Mouse (Mus musculus): ENCODE data around the gene Gm20388. TPM values are rescaled to one million over a fixed set of nuclear protein-coding genes. Genes with fewer than 3 reads are reported as not detected.

Gene Gm20388
- polyA plus RNA-seq, 1 experiment, result 0.36 TPM

DNA sequence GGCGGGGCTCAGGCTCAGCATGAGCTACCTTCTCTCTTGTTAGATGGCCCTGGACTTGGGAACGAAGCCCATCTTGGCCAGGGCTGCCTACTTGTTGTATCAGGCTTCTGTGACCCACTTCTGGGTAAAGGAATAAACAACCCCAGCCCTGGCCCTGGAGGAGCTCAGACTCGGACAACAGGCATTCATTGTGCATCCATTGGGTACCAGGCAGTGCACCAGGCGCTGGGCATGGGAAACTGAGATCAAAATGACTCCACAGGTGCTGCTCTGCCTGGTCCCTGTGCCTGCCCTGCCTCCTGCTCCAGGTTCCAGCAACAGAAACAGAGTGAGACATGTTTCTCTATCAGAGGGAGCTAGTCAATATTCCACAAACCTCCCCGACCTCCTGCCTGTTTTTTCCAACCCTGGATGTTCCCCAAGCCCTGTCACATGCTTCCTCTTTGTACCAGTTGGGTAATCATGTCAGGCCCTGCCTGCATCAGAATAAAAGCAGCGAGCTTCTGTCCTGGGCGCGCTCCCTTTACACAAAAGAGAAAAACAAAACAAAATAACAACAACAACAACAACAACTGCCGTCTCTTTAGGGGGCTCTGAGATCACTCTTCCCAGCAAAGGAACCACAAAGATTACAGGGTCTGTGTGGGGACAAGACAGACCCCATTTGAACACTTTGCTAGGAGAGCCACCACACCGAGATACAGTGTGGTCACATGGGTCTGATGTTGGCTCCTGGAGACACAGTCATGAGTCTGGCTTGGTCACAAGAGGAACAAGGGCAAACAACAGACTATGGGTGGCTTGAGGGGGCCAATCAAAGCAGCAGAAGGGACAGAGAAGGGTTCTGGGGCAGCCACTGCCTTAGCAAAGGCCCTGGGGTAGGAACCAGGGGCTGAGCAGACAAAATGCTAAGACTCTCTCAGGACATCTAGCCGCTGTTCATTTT lies 708.9 kb downstream of the Gm20388 start:
- H3K27me3 ChIP-seq (ENCODE audit: control insufficient read depth), result peaks cover 3% of the 10 kb centered on the region; the same call in 1 of the 2 replicates
- TF ChIP-seq TAL1 (IDR thresholded peaks at IDR 0.05; ENCODE audit: low read length) (no peak), GATA1 (IDR thresholded peaks at IDR 0.05; ENCODE audit: low read length) (no peak)
- H3K4me3 ChIP-seq (replicated peaks), result no peak overlapping the region
- H3K36me3 ChIP-seq (ENCODE audit: control insufficient read depth), result no peaks in the 10 kb centered on the region
- H3K9me3 ChIP-seq (ENCODE audit: control insufficient read depth, low read length), result no peaks in the 10 kb centered on the region
- peaks cover 4% of the 10 kb centered on the region for H3K4me1 ChIP-seq (ENCODE audit: control insufficient read depth)

DNA sequence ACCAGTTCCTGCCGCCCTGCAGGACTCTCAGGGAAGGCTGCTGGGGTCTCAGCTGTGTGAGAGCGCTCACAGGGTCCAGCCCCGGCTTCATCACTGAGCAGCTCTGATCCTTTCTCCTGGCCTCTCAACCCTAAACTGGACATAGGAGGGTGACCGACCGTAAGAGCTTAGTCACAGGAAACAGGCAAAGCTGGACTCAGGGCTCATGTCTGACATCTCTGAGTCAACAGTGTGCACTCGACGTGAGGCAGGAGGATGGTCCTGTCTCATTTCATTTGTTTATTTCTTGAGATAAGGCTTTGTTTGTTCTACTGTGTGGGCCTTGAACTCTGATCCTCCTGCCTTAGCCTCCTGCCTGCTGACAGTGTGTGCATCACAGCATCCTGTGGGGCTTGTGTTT lies 709.8 kb downstream of the Gm20388 start:
- peaks cover 4% of the 10 kb centered on the region for H3K4me1 ChIP-seq (ENCODE audit: control insufficient read depth)
- no peaks in the 10 kb centered on the region for H3K36me3 ChIP-seq (ENCODE audit: control insufficient read depth)
- TF ChIP-seq GATA1 (IDR thresholded peaks at IDR 0.05; ENCODE audit: low read length) (no peak), TAL1 (IDR thresholded peaks at IDR 0.05; ENCODE audit: low read length) (no peak)
- H3K4me3 ChIP-seq (replicated peaks), result no peak overlapping the region
- H3K27me3 ChIP-seq (ENCODE audit: control insufficient read depth), result peaks cover 3% of the 10 kb centered on the region; the same call in 1 of the 2 replicates
- H3K9me3 ChIP-seq (ENCODE audit: control insufficient read depth, low read length), result peaks cover 2% of the 10 kb centered on the region; the same call in 1 of the 2 replicates

DNA sequence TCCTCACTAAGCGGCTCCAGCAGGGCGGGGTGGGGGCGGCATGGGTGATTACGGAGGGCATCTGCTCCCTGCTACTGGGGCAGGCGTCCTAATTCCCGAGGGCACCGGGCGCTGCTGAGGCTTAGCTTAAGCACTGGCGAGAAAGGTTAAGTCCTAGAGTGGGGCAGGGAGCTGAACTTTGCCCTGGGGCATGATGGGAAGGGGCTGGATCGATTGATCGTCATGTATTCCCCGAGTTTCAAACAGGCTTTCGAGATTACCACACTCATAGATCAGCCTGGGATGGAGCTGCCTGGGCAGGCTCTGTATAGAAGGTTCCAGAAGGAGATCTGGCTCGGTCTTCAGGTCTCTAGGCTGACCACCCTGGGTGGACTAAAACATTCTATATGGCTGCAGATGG lies 711.5 kb downstream of the Gm20388 start:
- peaks cover 4% of the 10 kb centered on the region for H3K4me1 ChIP-seq (ENCODE audit: control insufficient read depth)
- H3K36me3 ChIP-seq (ENCODE audit: control insufficient read depth), result no peaks in the 10 kb centered on the region
- H3K27me3 ChIP-seq (ENCODE audit: control insufficient read depth), result no peaks in the 10 kb centered on the region
- TF ChIP-seq TAL1 (IDR thresholded peaks at IDR 0.05; ENCODE audit: low read length) (no peak), GATA1 (IDR thresholded peaks at IDR 0.05; ENCODE audit: low read length) (no peak)
- no peak overlapping the region for H3K4me3 ChIP-seq (replicated peaks)
- peaks cover 3% of the 10 kb centered on the region; the same call in 1 of the 2 replicates for H3K9me3 ChIP-seq (ENCODE audit: control insufficient read depth, low read length)

DNA sequence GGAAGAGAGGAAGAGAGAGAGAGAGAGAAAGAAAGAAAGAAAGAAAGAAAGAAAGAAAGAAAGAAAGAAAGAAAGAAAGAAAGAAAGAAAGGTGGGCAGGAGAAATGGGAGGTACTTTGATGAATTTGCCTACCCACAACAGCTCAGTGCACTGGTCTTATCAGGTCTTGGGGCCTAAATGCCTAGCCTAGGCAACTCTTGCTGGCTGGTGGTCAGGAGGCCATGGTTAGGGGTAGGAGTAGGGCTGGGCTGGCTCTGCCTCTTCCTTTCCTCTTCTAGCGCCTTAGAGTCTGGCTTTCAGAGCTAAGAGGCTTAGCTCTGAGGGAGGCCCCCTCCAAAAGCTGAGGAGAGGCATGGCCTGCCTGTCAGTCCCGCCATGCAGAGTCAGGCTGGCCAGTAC lies 713.0 kb downstream of the Gm20388 start:
- no peak for TF ChIP-seq GATA1 (IDR thresholded peaks at IDR 0.05; ENCODE audit: low read length)
- no peak for TF ChIP-seq TAL1 (IDR thresholded peaks at IDR 0.05; ENCODE audit: low read length)
- Histone ChIP-seq H3K36me3 (ENCODE audit: control insufficient read depth) (no peaks in the 10 kb centered on the region), H3K27me3 (ENCODE audit: control insufficient read depth) (no peaks in the 10 kb centered on the region), H3K4me3 (replicated peaks) (no peak overlapping the region), H3K4me1 (ENCODE audit: control insufficient read depth) (peaks cover 4% of the 10 kb centered on the region), H3K9me3 (ENCODE audit: control insufficient read depth, low read length) (peaks cover 3% of the 10 kb centered on the region; the same call in 1 of the 2 replicates)

DNA sequence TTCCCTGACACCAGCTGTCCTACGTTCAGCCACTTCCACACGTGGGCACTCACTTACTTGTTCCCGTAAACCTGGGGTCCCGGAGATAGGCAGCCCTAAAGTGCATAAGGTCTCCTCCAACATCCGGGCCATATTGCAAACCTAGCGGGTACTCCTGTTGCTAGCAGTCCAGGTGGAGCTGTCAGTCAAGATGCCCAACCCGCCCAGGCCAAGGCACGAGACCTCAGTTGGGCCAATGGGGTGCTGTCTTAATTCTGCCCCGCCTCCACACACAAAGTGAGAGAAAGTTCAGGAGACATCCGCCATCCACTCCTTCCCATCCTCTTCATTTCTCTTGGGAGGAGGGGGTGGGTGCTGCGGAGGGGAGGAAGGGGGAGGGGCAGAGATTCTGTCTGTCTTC lies 715.8 kb downstream of the Gm20388 start:
- TF ChIP-seq TAL1 (IDR thresholded peaks at IDR 0.05; ENCODE audit: low read length) (no peak), GATA1 (IDR thresholded peaks at IDR 0.05; ENCODE audit: low read length) (no peak)
- H3K4me1 ChIP-seq (ENCODE audit: control insufficient read depth), result peaks cover 4% of the 10 kb centered on the region
- no peak overlapping the region for H3K4me3 ChIP-seq (replicated peaks)
- no peaks in the 10 kb centered on the region for H3K36me3 ChIP-seq (ENCODE audit: control insufficient read depth)
- H3K27me3 ChIP-seq (ENCODE audit: control insufficient read depth), result peaks cover 5% of the 10 kb centered on the region
- H3K9me3 ChIP-seq (ENCODE audit: control insufficient read depth, low read length), result peaks cover 3% of the 10 kb centered on the region; the same call in 1 of the 2 replicates

DNA sequence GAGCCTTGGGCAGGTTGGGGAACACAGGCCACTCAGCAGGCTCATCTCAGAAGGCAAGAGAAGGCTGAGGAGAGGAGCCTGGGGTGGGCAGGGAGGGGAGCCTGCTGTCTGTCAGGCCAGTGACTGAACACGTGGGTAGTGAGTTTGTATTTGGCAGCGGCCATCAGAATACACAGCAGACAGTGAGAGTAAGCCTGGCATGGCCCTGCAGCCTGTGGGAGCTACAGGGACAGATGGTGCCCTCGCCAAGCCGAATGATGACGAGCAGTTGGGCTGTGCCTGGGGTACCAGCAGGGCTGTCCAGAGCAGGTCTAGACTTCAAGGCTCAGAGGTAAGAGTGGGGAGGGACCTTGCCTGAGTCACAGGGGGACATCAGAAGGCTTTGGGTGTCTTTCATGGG lies 716.7 kb downstream of the Gm20388 start:
- H3K4me1 ChIP-seq (ENCODE audit: control insufficient read depth), result peaks cover 4% of the 10 kb centered on the region
- H3K9me3 ChIP-seq (ENCODE audit: control insufficient read depth, low read length), result peaks cover 3% of the 10 kb centered on the region
- H3K27me3 ChIP-seq (ENCODE audit: control insufficient read depth), result peaks cover 13% of the 10 kb centered on the region
- H3K4me3 ChIP-seq (replicated peaks), result no peak overlapping the region
- no peaks in the 10 kb centered on the region for H3K36me3 ChIP-seq (ENCODE audit: control insufficient read depth)
- no peak for TF ChIP-seq TAL1 (IDR thresholded peaks at IDR 0.05; ENCODE audit: low read length)
- TF ChIP-seq GATA1 (IDR thresholded peaks at IDR 0.05; ENCODE audit: low read length), result no peak

DNA sequence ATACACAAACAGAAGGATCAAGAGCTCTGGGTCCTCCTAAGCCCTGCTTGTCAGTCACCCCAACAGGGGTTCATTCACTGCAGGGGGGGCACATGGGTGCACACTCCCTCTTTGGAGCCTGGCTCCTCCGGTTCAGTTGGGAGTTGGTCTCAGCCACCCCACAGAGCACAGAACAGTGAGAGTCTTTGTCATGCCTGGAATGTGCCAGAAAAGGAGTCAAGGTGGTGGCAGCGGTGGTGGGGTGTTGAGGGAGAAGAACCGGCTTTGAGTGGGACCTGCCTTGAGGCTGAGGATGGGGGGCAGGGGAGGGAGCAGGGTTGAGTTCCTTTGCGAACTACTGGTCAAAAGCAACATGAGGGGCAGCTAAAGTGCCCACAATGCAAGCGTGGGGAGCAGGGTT lies 719.4 kb downstream of the Gm20388 start:
- H3K9me3 ChIP-seq (ENCODE audit: control insufficient read depth, low read length), result peaks cover 10% of the 10 kb centered on the region
- TF ChIP-seq GATA1 (IDR thresholded peaks at IDR 0.05; ENCODE audit: low read length) (no peak), TAL1 (IDR thresholded peaks at IDR 0.05; ENCODE audit: low read length) (no peak)
- no peaks in the 10 kb centered on the region for H3K36me3 ChIP-seq (ENCODE audit: control insufficient read depth)
- H3K4me1 ChIP-seq (ENCODE audit: control insufficient read depth), result peaks cover 11% of the 10 kb centered on the region
- H3K4me3 ChIP-seq (replicated peaks), result no peak overlapping the region
- H3K27me3 ChIP-seq (ENCODE audit: control insufficient read depth), result peaks cover 40% of the 10 kb centered on the region

DNA sequence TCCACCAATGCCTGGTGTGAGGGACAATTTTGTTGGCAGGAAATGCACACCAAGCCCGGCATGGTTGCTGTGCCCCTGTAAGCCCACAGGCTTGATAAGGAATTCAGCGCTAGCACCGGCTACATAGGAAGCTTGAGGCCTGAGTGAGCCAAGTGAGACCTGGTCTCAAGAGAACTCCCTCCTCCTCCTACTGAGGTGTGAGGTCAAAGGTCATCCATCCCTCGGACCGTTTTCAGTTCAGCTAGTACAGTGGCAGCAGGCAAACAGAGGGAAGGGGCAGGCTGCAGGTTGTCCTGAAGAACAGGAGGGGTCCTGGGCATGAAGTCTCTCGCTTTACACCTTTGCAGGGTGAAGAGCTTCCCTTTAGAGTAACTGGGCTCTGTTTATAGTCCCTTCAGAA lies 720.2 kb downstream of the Gm20388 start:
- peaks cover 47% of the 10 kb centered on the region for H3K27me3 ChIP-seq (ENCODE audit: control insufficient read depth)
- H3K9me3 ChIP-seq (ENCODE audit: control insufficient read depth, low read length), result peaks cover 7% of the 10 kb centered on the region
- peaks cover 11% of the 10 kb centered on the region for H3K4me1 ChIP-seq (ENCODE audit: control insufficient read depth)
- no peaks in the 10 kb centered on the region for H3K36me3 ChIP-seq (ENCODE audit: control insufficient read depth)
- no peak for TF ChIP-seq GATA1 (IDR thresholded peaks at IDR 0.05; ENCODE audit: low read length)
- no peak for TF ChIP-seq TAL1 (IDR thresholded peaks at IDR 0.05; ENCODE audit: low read length)
- H3K4me3 ChIP-seq (replicated peaks), result no peak overlapping the region

Data from erythroblast, embryonic 14.5 days (primary cell).